Mouse (Mus musculus) heart, adult 18-20 months (tissue): ENCODE results near the gene Zcwpw1. TPM values are rescaled to one million over a fixed set of nuclear protein-coding genes. Genes with fewer than 3 reads are reported as not detected.
"Not testable (repeated sequence)": the region's sequence is repeated elsewhere in the genome, so short reads cannot be mapped to it uniquely, and the experiment has no call there.

Source experiments
- DNase-seq, 2 experiments: peaks; one replicate each; pipeline ENCODE4 v3.0.0; 2021 to 2022; ENCODE audit warnings: mixed read lengths in 1 of 2
- total RNA-seq, 2 experiments: library from RNA; stranded (reverse); gene quantifications; 2 replicates each; pipeline ENCODE4 v1.2.3; 2021

Zcwpw1 gene
- total RNA-seq, 2 experiments from 2014 or later = 0.22 to 0.72 TPM

- DNase-seq = not testable (repeated sequence)
Measured at GRCm38 (mm10) chr5:137835966-137836520, 48.4 kb downstream of the Zcwpw1 start, which contains the start of gene Pilra. Pilra (minus strand) TSS chr5:137836281.

- DNase-seq = no peak
Measured at GRCm38 (mm10) chr5:137836611-137837010, 49.0 kb downstream of the Zcwpw1 start.

DNA sequence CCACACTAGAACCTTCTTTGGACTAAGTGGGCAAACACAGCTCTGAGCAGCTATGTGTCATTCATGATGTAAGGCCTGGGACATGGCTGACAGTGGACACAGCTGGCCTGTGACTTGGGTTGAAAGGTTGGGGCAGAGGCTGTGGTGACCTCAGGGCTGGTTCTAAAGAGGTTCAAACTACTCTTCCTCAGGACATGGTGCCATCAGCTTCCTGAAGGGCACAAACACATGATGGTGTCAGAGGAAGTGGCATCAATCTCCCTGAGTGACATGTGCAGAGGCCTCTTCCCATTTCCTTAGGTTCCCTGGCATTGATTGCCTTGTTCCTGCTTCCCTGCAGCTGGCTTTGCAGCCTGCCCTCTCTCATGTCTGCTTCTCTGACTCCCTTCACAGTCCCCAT, 49.5 kb downstream of the Zcwpw1 start:
- DNase-seq = not testable (repeated sequence)

- not testable (repeated sequence) for DNase-seq
Measured at GRCm38 (mm10) chr5:137850313-137850712, 62.7 kb downstream of the Zcwpw1 start.

- DNase-seq = not testable (repeated sequence)
Measured at GRCm38 (mm10) chr5:137854907-137855306, 67.3 kb downstream of the Zcwpw1 start.

GRCm38 (mm10) chr5:137856870-137857269, 69.3 kb downstream of the Zcwpw1 start:
- not testable (repeated sequence) for DNase-seq

- DNase-seq = peak; percentile 35 to 53
Measured at GRCm38 (mm10) chr5:137857960-137858710, 70.5 kb downstream of the Zcwpw1 start, which contains the start of gene Pilrb1. Pilrb1 (minus strand) TSS chr5:137858106.

- not testable (repeated sequence) for DNase-seq
Measured at GRCm38 (mm10) chr5:137864008-137864407, 76.4 kb downstream of the Zcwpw1 start.

GRCm38 (mm10) chr5:137868600-137868999, 81.0 kb downstream of the Zcwpw1 start:
- not testable (repeated sequence) for DNase-seq

- not testable (repeated sequence) for DNase-seq
Measured at GRCm38 (mm10) chr5:137871644-137872380, 84.2 kb downstream of the Zcwpw1 start, which contains the start of gene Pilrb2. Pilrb2 (minus strand) TSS chr5:137871815.

Other genes starting within 250 kb of the Zcwpw1 start
- not detected for gene Actl6b, start 234.3 kb upstream of the Zcwpw1 start, total RNA-seq
- not detected for gene Tfr2, start 218.0 kb upstream of the Zcwpw1 start, total RNA-seq
- gene Mospd3, start 186.7 kb upstream of the Zcwpw1 start, total RNA-seq = 10 to 100 TPM in 1 of 2 experiments, 1 to 10 TPM in 1; 9.1 to 14.1 TPM
- gene Pcolce, start 174.0 kb upstream of the Zcwpw1 start, total RNA-seq = 10 to 100 TPM; 43.9 to 47.5 TPM
- under 1 TPM; 0.32 to 0.44 TPM for gene Fbxo24, start 158.8 kb upstream of the Zcwpw1 start, total RNA-seq
- 10 to 100 TPM; 17.5 to 19.1 TPM for gene Lrch4, start 158.7 kb upstream of the Zcwpw1 start, total RNA-seq
- 1 to 10 TPM; 2.9 to 4.2 TPM for gene Gm20605, start 158.6 kb upstream of the Zcwpw1 start, total RNA-seq
- 1 to 10 TPM; 2.2 to 2.6 TPM for gene Sap25, start 146.5 kb upstream of the Zcwpw1 start, total RNA-seq
- gene Irs3, start 142.1 kb upstream of the Zcwpw1 start, total RNA-seq = 1 to 10 TPM in 1 of 2 experiments, under 1 TPM in 1; 0.87 to 1.5 TPM
- 10 to 100 TPM; 16.9 to 23.0 TPM for gene Agfg2, start 103.1 kb upstream of the Zcwpw1 start, total RNA-seq
- 1 to 10 TPM in 1 of 2 experiments, under 1 TPM in 1; 0.79 to 1.1 TPM for gene Nyap1, start 46.2 kb upstream of the Zcwpw1 start, total RNA-seq
- gene Tsc22d4, start 42.1 kb upstream of the Zcwpw1 start, total RNA-seq = 100 to 1,000 TPM; 240 to 253 TPM
- gene Ppp1r35, start 8.9 kb upstream of the Zcwpw1 start, total RNA-seq = 10 to 100 TPM in 1 of 2 experiments, 1 to 10 TPM in 1; 9.9 to 12.0 TPM
- 10 to 100 TPM; 24.2 to 28.7 TPM for gene Mepce, start 143 bp upstream of the Zcwpw1 start, total RNA-seq
- gene Pilra, start 48.5 kb downstream of the Zcwpw1 start, total RNA-seq = 1 to 10 TPM; 1.5 to 1.7 TPM
- 1 to 10 TPM; 1.3 to 2.3 TPM for gene Pilrb1, start 70.3 kb downstream of the Zcwpw1 start, total RNA-seq
- gene Pilrb2, start 84.0 kb downstream of the Zcwpw1 start, total RNA-seq = under 1 TPM in 1 of 2 experiments, not detected in 1; 0.74 TPM
- gene Cyp3a13, start 133.8 kb downstream of the Zcwpw1 start, total RNA-seq = under 1 TPM; 0.21 to 0.25 TPM
- under 1 TPM; 0.15 to 0.26 TPM for gene Gjc3, start 175.3 kb downstream of the Zcwpw1 start, total RNA-seq
- not detected for gene Azgp1, start 193.7 kb downstream of the Zcwpw1 start, total RNA-seq
- not detected for gene Smok3a, start 233.5 kb downstream of the Zcwpw1 start, total RNA-seq
- gene Smok3b, start 233.6 kb downstream of the Zcwpw1 start, total RNA-seq = not detected